Mouse (Mus musculus): ENCODE measurements around the gene Gm49486. TPM values are rescaled to one million over a fixed set of nuclear protein-coding genes. Genes with fewer than 3 reads are reported as not detected.

The Gm49486 gene
- polyA plus RNA-seq, 1 experiment from 2014 or later: 0.35 TPM

DNA sequence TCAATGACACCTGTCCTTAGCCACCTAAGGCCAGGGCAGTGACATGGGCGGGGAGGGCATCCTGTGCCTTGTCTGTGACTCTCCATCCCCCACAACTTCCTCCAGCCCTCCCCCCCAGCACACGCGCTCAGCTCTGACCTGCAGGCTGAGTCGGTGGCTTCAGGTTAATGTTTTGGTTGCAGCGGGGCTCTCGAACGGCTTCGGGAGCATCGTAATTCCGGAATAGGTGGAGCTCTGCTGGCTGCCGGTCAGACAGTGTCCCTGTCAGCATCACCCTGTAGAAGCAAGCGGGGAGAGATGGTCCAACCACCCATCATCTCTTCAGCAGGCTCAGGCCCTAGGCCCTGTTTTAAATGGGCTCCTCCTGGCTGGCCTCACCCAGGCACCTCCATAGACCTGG lies 60.2 kb downstream of the Gm49486 start:
- no peak overlapping the region for H3K4me3 ChIP-seq
- ATAC-seq (ENCODE audit: extremely low read depth, insufficient number of reproducible peaks, low FRiP score, low TSS enrichment): no peak
- no peak overlapping the region for H3K9ac ChIP-seq
- whole genome bisulfite sequencing: 82% methylated on average over 12 of the region's 12 CpGs
- H3K4me2 ChIP-seq: no peak overlapping the region
- no peaks in the 10 kb centered on the region for H3K4me1 ChIP-seq
- H3K9me3 ChIP-seq: no peaks in the 10 kb centered on the region
- no peaks in the 10 kb centered on the region for H3K27me3 ChIP-seq (replicated peaks)
- peaks cover 6% of the 10 kb centered on the region; the same call in 1 of the 2 replicates for H3K36me3 ChIP-seq
- no peak overlapping the region for H3K27ac ChIP-seq (replicated peaks)

DNA sequence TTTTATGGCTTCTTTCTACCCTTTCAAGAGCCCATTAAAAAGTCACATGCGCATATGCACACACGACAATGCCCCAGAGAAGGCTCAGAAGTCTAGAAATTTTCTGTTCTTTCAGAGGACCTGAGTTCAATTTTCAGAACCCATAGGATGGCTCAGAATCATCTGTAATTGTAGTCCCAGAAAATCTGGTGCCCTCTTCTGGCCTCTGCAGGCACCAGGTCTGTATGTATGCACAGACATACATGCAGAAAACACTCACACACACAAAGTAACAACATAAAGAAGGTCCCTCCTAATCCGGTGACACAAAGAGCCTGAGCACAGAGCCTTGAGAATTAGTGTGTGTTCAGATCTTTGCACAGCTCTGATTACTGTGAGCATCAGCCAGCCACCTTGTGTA lies 61.1 kb downstream of the Gm49486 start:
- no peaks in the 10 kb centered on the region for H3K4me1 ChIP-seq
- H3K4me2 ChIP-seq: no peak overlapping the region
- H3K36me3 ChIP-seq: peaks cover 6% of the 10 kb centered on the region; the same call in 1 of the 2 replicates
- H3K27me3 ChIP-seq (replicated peaks): no peaks in the 10 kb centered on the region
- no peak overlapping the region for H3K4me3 ChIP-seq
- H3K9ac ChIP-seq: no peak overlapping the region
- no peak for ATAC-seq (ENCODE audit: extremely low read depth, insufficient number of reproducible peaks, low FRiP score, low TSS enrichment)
- H3K9me3 ChIP-seq: no peaks in the 10 kb centered on the region
- WGBS: 86% methylated on average over 3 of the region's 3 CpGs
- H3K27ac ChIP-seq (replicated peaks): no peak overlapping the region

DNA sequence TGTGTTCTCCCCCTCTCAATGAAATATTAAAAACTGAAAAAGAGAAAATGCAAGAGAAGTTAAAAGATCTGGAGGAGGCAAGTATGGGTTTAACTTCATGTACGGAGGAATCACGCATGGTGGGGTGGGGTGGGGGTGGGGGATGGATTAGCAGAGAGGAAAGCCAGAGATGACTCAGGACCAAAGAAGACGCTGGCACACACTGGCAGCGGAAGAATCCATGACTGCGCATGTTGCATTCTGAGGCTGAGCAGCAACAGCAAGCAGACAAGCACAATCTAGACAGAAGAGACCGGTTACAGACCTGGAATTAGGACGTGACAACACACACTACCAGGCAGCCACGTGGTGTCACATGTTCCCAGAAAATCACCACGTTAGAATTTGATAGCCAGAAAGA lies 63.6 kb downstream of the Gm49486 start:
- Histone ChIP-seq H3K36me3 (no peaks in the 10 kb centered on the region; the same call in 1 of the 2 replicates), H3K27ac (replicated peaks) (no peak overlapping the region), H3K4me2 (no peak overlapping the region), H3K27me3 (replicated peaks) (no peaks in the 10 kb centered on the region), H3K4me3 (no peak overlapping the region), H3K9ac (no peak overlapping the region), H3K4me1 (no peaks in the 10 kb centered on the region), H3K9me3 (no peaks in the 10 kb centered on the region)
- 83% methylated on average over 9 of the region's 9 CpGs for WGBS
- no peak for ATAC-seq (ENCODE audit: extremely low read depth, insufficient number of reproducible peaks, low FRiP score, low TSS enrichment)

DNA sequence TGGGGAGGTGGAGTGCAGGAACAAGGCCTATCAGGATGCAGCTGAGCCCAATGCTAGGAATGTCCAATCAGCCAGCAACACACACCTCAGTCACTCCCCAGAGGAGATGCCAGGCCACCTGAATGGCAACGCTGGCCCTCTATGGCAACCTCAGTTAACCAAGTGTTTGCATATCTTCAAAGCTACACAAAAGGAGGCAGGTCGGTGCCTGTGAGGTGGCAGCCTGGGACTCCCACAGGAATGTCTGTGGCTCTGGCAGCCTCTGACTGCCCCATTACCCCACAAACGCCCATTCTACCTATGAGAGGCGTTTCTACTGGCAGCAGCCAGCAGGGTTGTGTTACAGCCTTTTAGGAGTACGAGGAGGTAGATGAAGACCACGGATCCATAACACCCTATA lies 69.4 kb downstream of the Gm49486 start:
- H3K4me3 ChIP-seq: no peak overlapping the region
- peaks cover 13% of the 10 kb centered on the region for H3K36me3 ChIP-seq
- 85% methylated on average over 6 of the region's 6 CpGs for WGBS
- H3K4me2 ChIP-seq: no peak overlapping the region
- no peaks in the 10 kb centered on the region for H3K4me1 ChIP-seq
- H3K9me3 ChIP-seq: no peaks in the 10 kb centered on the region
- H3K27me3 ChIP-seq (replicated peaks): no peaks in the 10 kb centered on the region
- H3K27ac ChIP-seq (replicated peaks): no peak overlapping the region
- ATAC-seq (ENCODE audit: extremely low read depth, insufficient number of reproducible peaks, low FRiP score, low TSS enrichment): no peak
- no peak overlapping the region for H3K9ac ChIP-seq

DNA sequence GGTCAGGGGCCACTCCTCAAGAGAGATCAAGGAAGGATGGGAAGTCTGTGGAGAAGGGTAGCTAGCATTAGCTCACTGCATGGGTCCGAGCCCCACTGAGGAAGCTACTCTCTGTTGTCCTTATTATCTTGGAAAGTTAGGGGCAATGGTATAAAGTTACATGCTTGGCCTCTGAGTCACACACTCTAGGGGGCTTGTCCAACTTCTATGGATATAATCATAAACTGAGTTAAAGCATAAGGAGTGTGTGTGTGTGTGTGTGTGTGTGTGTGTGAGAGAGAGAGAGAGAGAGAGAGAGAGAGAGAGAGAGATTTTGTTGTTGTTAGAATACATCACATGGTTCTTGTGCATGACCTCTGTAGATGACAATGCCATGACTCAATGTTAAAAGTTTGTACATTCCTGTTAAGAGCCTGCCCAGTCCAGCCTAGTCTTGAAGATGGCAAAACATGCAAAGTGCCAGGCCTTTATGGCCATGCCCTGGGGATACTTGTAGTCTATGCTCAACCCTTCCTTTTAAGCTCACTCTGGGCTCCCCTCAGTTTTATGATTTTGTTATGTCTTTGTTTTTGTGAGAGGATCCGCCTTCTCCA lies 70.5 kb downstream of the Gm49486 start:
- H3K4me1 ChIP-seq: no peaks in the 10 kb centered on the region
- no peak for ATAC-seq (ENCODE audit: extremely low read depth, insufficient number of reproducible peaks, low FRiP score, low TSS enrichment)
- H3K27me3 ChIP-seq (replicated peaks): no peaks in the 10 kb centered on the region
- H3K9ac ChIP-seq: no peak overlapping the region
- 79% methylated on average over 2 of the region's 2 CpGs for WGBS
- peaks cover 13% of the 10 kb centered on the region for H3K36me3 ChIP-seq
- no peak overlapping the region for H3K4me2 ChIP-seq
- no peak overlapping the region for H3K27ac ChIP-seq (replicated peaks)
- no peaks in the 10 kb centered on the region for H3K9me3 ChIP-seq
- no peak overlapping the region for H3K4me3 ChIP-seq

DNA sequence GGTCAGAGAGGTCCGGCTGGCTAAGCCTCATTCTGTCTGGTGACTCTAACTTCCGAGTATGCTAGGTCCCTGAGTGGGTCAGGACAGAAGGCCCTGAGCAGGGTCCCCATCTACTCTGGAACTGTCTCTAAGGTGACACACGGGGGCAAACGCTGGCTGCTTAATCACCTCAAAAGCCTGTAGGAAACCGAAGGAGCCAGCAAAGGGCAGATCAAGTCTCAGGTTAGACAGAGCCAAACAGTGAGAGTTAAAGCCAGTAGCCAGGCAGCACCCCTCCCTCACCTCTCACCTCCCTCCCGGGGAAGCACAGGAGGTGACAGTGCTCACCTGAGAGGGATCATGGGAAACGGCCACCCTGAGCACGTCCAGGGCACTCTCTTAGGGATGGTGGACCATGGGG lies 74.5 kb downstream of the Gm49486 start:
- Histone ChIP-seq H3K4me2 (no peak overlapping the region), H3K4me3 (no peak overlapping the region), H3K9ac (no peak overlapping the region), H3K9me3 (no peaks in the 10 kb centered on the region), H3K27ac (replicated peaks) (no peak overlapping the region), H3K27me3 (replicated peaks) (no peaks in the 10 kb centered on the region), H3K4me1 (no peaks in the 10 kb centered on the region), H3K36me3 (peaks cover 26% of the 10 kb centered on the region)
- WGBS: 86% methylated on average over 8 of the region's 8 CpGs
- ATAC-seq (ENCODE audit: extremely low read depth, insufficient number of reproducible peaks, low FRiP score, low TSS enrichment): no peak

DNA sequence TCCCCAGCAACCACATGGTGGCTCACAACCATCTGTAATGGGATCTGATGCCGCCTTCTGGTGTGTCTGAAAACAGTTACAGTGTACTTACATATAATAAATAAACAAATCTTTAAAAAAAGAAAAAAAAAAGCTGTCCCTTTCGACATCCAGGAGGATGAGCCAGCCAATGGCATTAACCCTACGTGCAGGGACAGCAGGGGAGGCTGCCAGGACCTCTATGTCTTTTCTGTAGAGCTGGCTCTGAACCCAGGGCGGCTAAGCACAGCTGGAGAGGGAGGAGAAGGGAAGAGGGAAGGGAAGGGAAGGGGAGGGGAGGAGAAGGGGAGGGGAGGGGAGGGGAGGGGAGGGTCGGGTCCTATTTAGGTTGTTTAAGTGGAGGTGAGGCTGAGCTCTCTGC lies 75.6 kb downstream of the Gm49486 start:
- no peak overlapping the region for H3K9ac ChIP-seq
- H3K4me3 ChIP-seq: no peak overlapping the region
- no peaks in the 10 kb centered on the region for H3K4me1 ChIP-seq
- H3K9me3 ChIP-seq: no peaks in the 10 kb centered on the region
- H3K27me3 ChIP-seq (replicated peaks): no peaks in the 10 kb centered on the region
- WGBS: 51% methylated on average over 4 of the region's 5 CpGs
- peaks cover 23% of the 10 kb centered on the region for H3K36me3 ChIP-seq
- H3K27ac ChIP-seq (replicated peaks): no peak overlapping the region
- no peak for ATAC-seq (ENCODE audit: extremely low read depth, insufficient number of reproducible peaks, low FRiP score, low TSS enrichment)
- no peak overlapping the region for H3K4me2 ChIP-seq

DNA sequence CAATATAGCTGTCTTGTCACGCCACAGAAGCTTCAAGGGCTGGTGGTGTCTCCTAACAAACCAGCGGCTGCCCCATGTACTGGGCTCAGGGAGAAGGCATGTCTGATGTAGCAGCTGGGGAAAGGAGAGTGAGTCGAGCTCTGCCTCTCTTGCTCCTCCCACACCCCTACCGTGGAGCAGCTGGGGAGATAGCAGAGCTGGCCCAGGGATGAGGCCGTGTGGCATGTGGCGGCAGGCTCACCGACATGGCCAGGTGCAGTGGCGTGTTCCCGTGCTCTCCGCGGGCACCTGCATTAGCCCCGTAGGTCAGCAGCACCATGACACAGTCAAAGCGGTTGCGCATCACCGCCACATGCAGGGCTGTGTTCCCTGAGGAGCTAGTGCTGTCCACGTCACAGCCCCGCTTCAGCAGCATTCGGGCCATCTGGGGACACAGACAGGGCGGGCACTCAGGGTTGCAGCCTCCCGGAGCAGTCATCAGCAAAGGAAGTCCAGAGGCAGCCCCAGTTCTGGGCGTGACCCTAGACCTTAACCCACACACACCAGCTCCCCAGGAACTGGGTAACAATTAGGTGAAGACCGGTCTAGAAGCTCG lies 76.9 kb downstream of the Gm49486 start:
- Histone ChIP-seq H3K4me3 (no peak overlapping the region), H3K9me3 (no peaks in the 10 kb centered on the region), H3K9ac (0 out of 2 replicates have a peak overlapping the region, but pooled peaks have one; percentile 5), H3K36me3 (peaks cover 22% of the 10 kb centered on the region), H3K27ac (replicated peaks) (no peak overlapping the region), H3K27me3 (replicated peaks) (no peaks in the 10 kb centered on the region), H3K4me2 (no peak overlapping the region), H3K4me1 (no peaks in the 10 kb centered on the region)
- WGBS: 59% methylated on average over 23 of the region's 23 CpGs
- no peak for ATAC-seq (ENCODE audit: extremely low read depth, insufficient number of reproducible peaks, low FRiP score, low TSS enrichment)

Other genes starting within 250 kb of the Gm49486 start
- 237 and 238 TPM in 2 replicates for gene H1f0, start 200.9 kb upstream of the Gm49486 start, polyA plus RNA-seq (2015; fragmentation: Nextera tagmentation; extraction: Ambion mirVana)
- not detected in 2 replicates for gene Galr3, start 187.5 kb upstream of the Gm49486 start, polyA plus RNA-seq (2015; fragmentation: Nextera tagmentation; extraction: Ambion mirVana)
- 23.9 and 25.4 TPM in 2 replicates for gene Ankrd54, start 166.5 kb upstream of the Gm49486 start, polyA plus RNA-seq (2015; fragmentation: Nextera tagmentation; extraction: Ambion mirVana)
- gene Eif3l, start 154.2 kb upstream of the Gm49486 start, polyA plus RNA-seq (2015; fragmentation: Nextera tagmentation; extraction: Ambion mirVana): 154 and 160 TPM in 2 replicates
- gene Micall1, start 120.5 kb upstream of the Gm49486 start, polyA plus RNA-seq (2015; fragmentation: Nextera tagmentation; extraction: Ambion mirVana): 15.4 and 15.6 TPM in 2 replicates
- 231 and 244 TPM in 2 replicates for gene Polr2f, start 88.4 kb upstream of the Gm49486 start, polyA plus RNA-seq (2015; fragmentation: Nextera tagmentation; extraction: Ambion mirVana)
- 6.0 TPM in 2 replicates for gene 1700088E04Rik, start 88.1 kb upstream of the Gm49486 start, polyA plus RNA-seq (2015; fragmentation: Nextera tagmentation; extraction: Ambion mirVana)
- 0.42 and 0.44 TPM in 2 replicates for gene Sox10, start 64.2 kb upstream of the Gm49486 start, polyA plus RNA-seq (2015; fragmentation: Nextera tagmentation; extraction: Ambion mirVana)
- 32.4 and 33.4 TPM in 2 replicates for gene Pick1, start 218 bp upstream of the Gm49486 start, polyA plus RNA-seq (2015; fragmentation: Nextera tagmentation; extraction: Ambion mirVana)
- gene Slc16a8, start 25.4 kb downstream of the Gm49486 start, polyA plus RNA-seq (2015; fragmentation: Nextera tagmentation; extraction: Ambion mirVana): 0.27 and 0.34 TPM in 2 replicates
- gene Baiap2l2, start 56.1 kb downstream of the Gm49486 start, polyA plus RNA-seq (2015; fragmentation: Nextera tagmentation; extraction: Ambion mirVana): 10.6 and 12.4 TPM in 2 replicates
- 12.2 and 12.7 TPM in 2 replicates for gene Pla2g6, start 99.0 kb downstream of the Gm49486 start, polyA plus RNA-seq (2015; fragmentation: Nextera tagmentation; extraction: Ambion mirVana)
- 1.7 and 2.0 TPM in 2 replicates for gene Maff, start 117.2 kb downstream of the Gm49486 start, polyA plus RNA-seq (2015; fragmentation: Nextera tagmentation; extraction: Ambion mirVana)
- gene Tmem184b, start 174.2 kb downstream of the Gm49486 start, polyA plus RNA-seq (2015; fragmentation: Nextera tagmentation; extraction: Ambion mirVana): 65.8 and 72.7 TPM in 2 replicates
- 64.8 and 76.2 TPM in 2 replicates for gene Csnk1e, start 226.2 kb downstream of the Gm49486 start, polyA plus RNA-seq (2015; fragmentation: Nextera tagmentation; extraction: Ambion mirVana)

Measured in heart, embryonic 13.5 days (tissue).